Comparison of ENCODE assay signal across 8 mouse cellular contexts in the genomic region with DNA sequence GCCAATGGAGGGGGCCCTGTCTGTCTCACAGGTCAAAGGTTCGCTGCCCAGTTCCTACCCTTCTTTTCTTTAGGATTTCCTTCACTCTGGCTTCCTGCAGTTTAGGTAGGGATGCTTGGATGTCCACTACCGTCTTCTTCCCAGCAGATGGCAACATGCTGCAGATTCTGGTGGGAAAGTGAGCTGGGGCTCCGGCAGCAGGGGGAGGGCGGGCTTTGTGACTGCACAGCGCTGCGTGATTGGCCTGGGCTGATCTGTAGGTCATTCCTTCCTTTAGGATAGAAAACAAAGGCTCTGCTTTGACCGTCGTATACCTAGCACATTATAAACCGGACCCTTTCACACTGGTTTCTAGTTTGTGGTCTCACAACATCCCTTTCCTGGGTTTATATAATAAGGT. TPM values are rescaled to one million over a fixed set of nuclear protein-coding genes. Genes with fewer than 3 reads are reported as not detected.
DNase-seq lines count a peak whose midpoint lies in the region; ATAC-seq lines count a peak whose summit lies in the region.

No protein-coding gene starts in this region.

- no peak overlapping the region for H3K4me3 ChIP-seq in embryonic facial prominence, embryonic 11.5 days (ENCODE audit: low read depth, low read length)
- no peak overlapping the region for H3K4me3 ChIP-seq in heart, embryonic 16.5 days (ENCODE audit: low read length)
- no peak overlapping the region for H3K4me3 ChIP-seq in liver, embryonic 12.5 days
- H3K4me3 ChIP-seq in neural tube, embryonic 14.5 days (ENCODE audit: low read depth, low read length): no peak overlapping the region

- H3K27me3 ChIP-seq in embryonic facial prominence, embryonic 11.5 days (ENCODE audit: control insufficient read depth, insufficient read depth, low read length): no peaks in the 10 kb centered on the region
- H3K27me3 ChIP-seq in heart, embryonic 16.5 days (ENCODE audit: control insufficient read depth, insufficient read depth, low read length): peaks cover 5% of the 10 kb centered on the region; the same call in 1 of the 2 replicates
- peaks cover 29% of the 10 kb centered on the region for H3K27me3 ChIP-seq in liver, embryonic 12.5 days (replicated peaks)
- no peaks in the 10 kb centered on the region for H3K27me3 ChIP-seq in neural tube, embryonic 14.5 days (ENCODE audit: control insufficient read depth, insufficient read depth, low read length)

- H3K27ac ChIP-seq in embryonic facial prominence, embryonic 11.5 days (replicated peaks; ENCODE audit: low read depth, low read length): no peak overlapping the region
- no peak overlapping the region for H3K27ac ChIP-seq in heart, embryonic 16.5 days (ENCODE audit: low read length)
- H3K27ac ChIP-seq in liver, embryonic 12.5 days: no peak overlapping the region
- peak overlapping the region; percentile 55 for H3K27ac ChIP-seq in neural tube, embryonic 14.5 days (ENCODE audit: low read depth, low read length)

- peak; percentile 51 for DNase-seq in urinary bladder, postnatal 14 days (ENCODE audit: low spot score)
- no peak for DNase-seq in urinary bladder, postnatal 25 days (ENCODE audit: low spot score)
- peak; percentile 82 for DNase-seq in embryonic facial prominence, embryonic 11.5 days (ENCODE audit: low spot score)
- peak; percentile 73 for DNase-seq in kidney, postnatal 14 days
- no peak for DNase-seq in spleen, postnatal 36 days (ENCODE audit: low spot score in 2 of 2)

- H3K9me3 ChIP-seq in embryonic facial prominence, embryonic 11.5 days (replicated peaks; ENCODE audit: control insufficient read depth, low read length): no peaks in the 10 kb centered on the region
- H3K9me3 ChIP-seq in heart, embryonic 16.5 days (replicated peaks; ENCODE audit: control insufficient read depth, low read length): no peaks in the 10 kb centered on the region
- no peaks in the 10 kb centered on the region for H3K9me3 ChIP-seq in liver, embryonic 12.5 days (replicated peaks)
- no peaks in the 10 kb centered on the region for H3K9me3 ChIP-seq in neural tube, embryonic 14.5 days (ENCODE audit: control insufficient read depth, low read length)

- H3K9ac ChIP-seq in embryonic facial prominence, embryonic 11.5 days (replicated peaks; ENCODE audit: low read length): no peak overlapping the region
- no peak overlapping the region for H3K9ac ChIP-seq in heart, embryonic 16.5 days (ENCODE audit: low read length)
- H3K9ac ChIP-seq in liver, embryonic 12.5 days: no peak overlapping the region
- no peak overlapping the region for H3K9ac ChIP-seq in neural tube, embryonic 14.5 days (replicated peaks; ENCODE audit: low read depth, low read length)

- H3K4me1 ChIP-seq in embryonic facial prominence, embryonic 11.5 days (ENCODE audit: control insufficient read depth, insufficient read depth, low read length): no peaks in the 10 kb centered on the region
- no peaks in the 10 kb centered on the region for H3K4me1 ChIP-seq in heart, embryonic 16.5 days (ENCODE audit: control insufficient read depth, insufficient read depth, low read length)
- H3K4me1 ChIP-seq in liver, embryonic 12.5 days: peaks cover 15% of the 10 kb centered on the region
- peaks cover under 1% of the 10 kb centered on the region; the same call in 1 of the 2 replicates for H3K4me1 ChIP-seq in neural tube, embryonic 14.5 days (ENCODE audit: control insufficient read depth, insufficient read depth, low read length)

- H3K4me2 ChIP-seq in embryonic facial prominence, embryonic 11.5 days (ENCODE audit: low read depth, low read length): no peak overlapping the region
- peak overlapping the region; percentile 49; the same call in 1 of the 2 replicates for H3K4me2 ChIP-seq in heart, embryonic 16.5 days (ENCODE audit: low read depth, low read length)
- H3K4me2 ChIP-seq in liver, embryonic 12.5 days: peak overlapping the region; percentile 18; the same call in 1 of the 2 replicates
- no peak overlapping the region for H3K4me2 ChIP-seq in neural tube, embryonic 14.5 days (ENCODE audit: low read depth, low read length)

- ATAC-seq in embryonic facial prominence, embryonic 11.5 days (replicated peaks; ENCODE audit: insufficient number of reproducible peaks, low FRiP score, low TSS enrichment, low read depth): peak; percentile 70
- ATAC-seq in heart, embryonic 16.5 days (replicated peaks; ENCODE audit: extremely low read depth, insufficient read depth, low FRiP score): peak; percentile 79; the same call in 1 of the 2 replicates
- ATAC-seq in liver, embryonic 12.5 days: no peak
- ATAC-seq in neural tube, embryonic 14.5 days (ENCODE audit: low read depth): peak; percentile 84

- no peaks in the 10 kb centered on the region for H3K36me3 ChIP-seq in embryonic facial prominence, embryonic 11.5 days (replicated peaks; ENCODE audit: control insufficient read depth, insufficient read depth, low read depth, low read length)
- H3K36me3 ChIP-seq in heart, embryonic 16.5 days (ENCODE audit: control insufficient read depth, insufficient read depth): no peaks in the 10 kb centered on the region
- no peaks in the 10 kb centered on the region for H3K36me3 ChIP-seq in liver, embryonic 12.5 days
- H3K36me3 ChIP-seq in neural tube, embryonic 14.5 days (ENCODE audit: control insufficient read depth, insufficient read depth, low read length): no peaks in the 10 kb centered on the region

- WGBS in embryonic facial prominence, embryonic 11.5 days: 6% methylated on average over 9 of the region's 9 CpGs
- WGBS in heart, embryonic 16.5 days: 8% methylated on average over 9 of the region's 9 CpGs
- WGBS in liver, embryonic 12.5 days (ENCODE audit: insufficient replicate concordance): 14% methylated on average over 9 of the region's 9 CpGs
- 4% methylated on average over 9 of the region's 9 CpGs for WGBS in neural tube, embryonic 14.5 days

RNA-seq across cellular contexts. Expression of a gene that starts 29.9 kb away (rescaled TPM):
- polyA plus RNA-seq in embryonic facial prominence, embryonic 11.5 days (2014; fragmentation: Nextera tagmentation; extraction: Ambion mirVana): 1.3 and 1.4 TPM in 2 replicates
- polyA plus RNA-seq in heart, embryonic 16.5 days (2015; fragmentation: Nextera tagmentation; extraction: Ambion mirVana): not detected in 2 replicates
- not detected in 2 replicates for polyA plus RNA-seq in liver, embryonic 12.5 days (2016; fragmentation: Nextera tagmentation; extraction: Ambion mirVana)
- 3.1 and 3.6 TPM in 2 replicates for polyA plus RNA-seq in neural tube, embryonic 14.5 days (2014; fragmentation: Nextera tagmentation; extraction: Ambion mirVana)

RNA-seq across cellular contexts. Expression of a gene that starts 38.2 kb away (rescaled TPM):
- polyA plus RNA-seq in embryonic facial prominence, embryonic 11.5 days (2014; fragmentation: Nextera tagmentation; extraction: Ambion mirVana): 0.67 and 1.8 TPM in 2 replicates
- 0.28 and 0.65 TPM in 2 replicates for polyA plus RNA-seq in heart, embryonic 16.5 days (2015; fragmentation: Nextera tagmentation; extraction: Ambion mirVana)
- 0.44 and 0.66 TPM in 2 replicates for polyA plus RNA-seq in liver, embryonic 12.5 days (2016; fragmentation: Nextera tagmentation; extraction: Ambion mirVana)
- 6.8 and 9.3 TPM in 2 replicates for polyA plus RNA-seq in neural tube, embryonic 14.5 days (2014; fragmentation: Nextera tagmentation; extraction: Ambion mirVana)

RNA-seq across cellular contexts. Expression of a gene that starts 59.7 kb away (rescaled TPM):
- polyA plus RNA-seq in embryonic facial prominence, embryonic 11.5 days (2014; fragmentation: Nextera tagmentation; extraction: Ambion mirVana): 13.8 and 14.9 TPM in 2 replicates
- 18.1 and 19.4 TPM in 2 replicates for polyA plus RNA-seq in heart, embryonic 16.5 days (2015; fragmentation: Nextera tagmentation; extraction: Ambion mirVana)
- 15.0 and 15.9 TPM in 2 replicates for polyA plus RNA-seq in liver, embryonic 12.5 days (2016; fragmentation: Nextera tagmentation; extraction: Ambion mirVana)
- 11.6 and 13.6 TPM in 2 replicates for polyA plus RNA-seq in neural tube, embryonic 14.5 days (2014; fragmentation: Nextera tagmentation; extraction: Ambion mirVana)

Comparison
In these comparisons a context has a peak if more than half of its experiments do, and no peak if none do; other contexts are left out.
1. DNase-seq: peak in urinary bladder, postnatal 14 days (single experiment), embryonic facial prominence, embryonic 11.5 days (single experiment) and kidney, postnatal 14 days (single experiment); none in urinary bladder, postnatal 25 days (single experiment) and spleen, postnatal 36 days (0 of 2).
2. H3K4me2 ChIP-seq: peak in heart, embryonic 16.5 days (single experiment) and liver, embryonic 12.5 days (single experiment); none in embryonic facial prominence, embryonic 11.5 days (single experiment) and neural tube, embryonic 14.5 days (single experiment).